Mouse (Mus musculus) myocyte (in vitro differentiated cells): ENCODE data around the gene Ptprr.

ENCODE experiments used
- CEBPB ChIP-seq: IDR thresholded peaks from 2 replicates; pipeline ENCODE4 v1.6.1; 2011; ENCODE audit warnings: mild to moderate bottlenecking, moderate library complexity; ENCODE audit not compliant: poor library complexity, insufficient read depth, severe bottlenecking
- E2F4 ChIP-seq: IDR thresholded peaks from one replicate; pipeline ENCODE4 v1.6.1; 2011; ENCODE audit warnings: mild to moderate bottlenecking, control low read depth, moderate library complexity; ENCODE audit not compliant: insufficient read depth
- MAX ChIP-seq: IDR thresholded peaks from one replicate; pipeline ENCODE4 v1.6.1; 2011; ENCODE audit warnings: low read depth, mild to moderate bottlenecking, control low read depth
- MYOD1 ChIP-seq, 3 experiments: IDR thresholded peaks; one replicate each; pipeline ENCODE4 v1.6.1; 2011; ENCODE audit warnings: control low read depth in 2 of 3, low read depth in 2 of 3, mild to moderate bottlenecking in 2 of 3, moderate library complexity in 1 of 3; ENCODE audit not compliant: insufficient read length in 2 of 3, control insufficient read depth in 1 of 3
- MYOG ChIP-seq, 3 experiments: IDR thresholded peaks; one replicate each; pipeline ENCODE4 v1.6.1; 2011; ENCODE audit warnings: control low read depth in 2 of 3, low read depth in 2 of 3, mild to moderate bottlenecking in 2 of 3; ENCODE audit not compliant: insufficient read length in 2 of 3, control insufficient read depth in 1 of 3, insufficient read depth in 1 of 3
- POLR2A ChIP-seq: IDR thresholded peaks from one replicate; pipeline ENCODE4 v1.6.1; 2011; ENCODE audit warnings: low read depth, mild to moderate bottlenecking, control low read depth, moderate library complexity; ENCODE audit not compliant: insufficient read length
- REST ChIP-seq: IDR thresholded peaks from one replicate; pipeline ENCODE4 v1.6.1; 2011; ENCODE audit warnings: mild to moderate bottlenecking, control low read depth, moderate library complexity; ENCODE audit not compliant: insufficient read depth, insufficient read length
- SRF ChIP-seq: IDR thresholded peaks from one replicate; pipeline ENCODE4 v1.6.1; 2011; ENCODE audit warnings: low read depth; ENCODE audit not compliant: control insufficient read depth, insufficient read length
- TCF12 ChIP-seq: IDR thresholded peaks from one replicate; pipeline ENCODE4 v1.6.1; 2011; ENCODE audit warnings: mild to moderate bottlenecking, control low read depth; ENCODE audit not compliant: poor library complexity, insufficient read depth, severe bottlenecking
- TCF3 ChIP-seq: IDR thresholded peaks from one replicate; pipeline ENCODE4 v1.6.1; 2011; ENCODE audit warnings: low read depth, control low read depth; ENCODE audit not compliant: insufficient read length
- USF1 ChIP-seq: IDR thresholded peaks from one replicate; pipeline ENCODE4 v1.6.1; 2011; ENCODE audit warnings: low read depth, mild to moderate bottlenecking, control low read depth, moderate library complexity

DNA sequence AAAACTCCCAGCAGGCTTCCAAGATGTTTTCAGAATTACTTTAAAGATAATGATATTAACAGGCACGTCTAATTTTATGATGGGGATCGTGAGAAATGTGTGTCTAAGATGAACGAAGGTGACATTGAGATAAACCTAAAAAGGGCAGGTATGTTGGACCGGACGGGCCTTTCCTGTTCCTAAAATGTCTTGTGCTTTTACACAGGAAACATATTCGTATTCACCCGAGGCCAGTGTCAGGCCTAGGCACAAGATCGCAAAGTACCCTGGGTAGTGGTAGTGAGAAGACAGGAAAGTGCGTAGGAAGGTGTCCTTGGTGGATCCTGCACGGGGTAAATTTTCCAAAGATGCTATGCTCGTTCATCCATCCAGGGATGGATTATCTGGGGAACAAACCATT lies 188.4 kb downstream of the Ptprr start:
- TF ChIP-seq CEBPB (no peak), POLR2A (no peak), TCF3 (no peak), USF1 (no peak), E2F4 (no peak), REST (no peak), MAX (no peak), SRF (no peak), MYOG (IDR thresholded peaks at IDR 0.05; ENCODE audit: control insufficient read depth in 1 of 3, insufficient read depth in 1 of 3, insufficient read length in 2 of 3, low read depth in 2 of 3) (no peak), TCF12 (no peak), MYOD1 (IDR thresholded peaks at IDR 0.05; ENCODE audit: control insufficient read depth in 1 of 3, insufficient read length in 2 of 3, low read depth in 2 of 3) (no peak)
